Mouse (Mus musculus): ENCODE results near the gene Gm37240.

DNA sequence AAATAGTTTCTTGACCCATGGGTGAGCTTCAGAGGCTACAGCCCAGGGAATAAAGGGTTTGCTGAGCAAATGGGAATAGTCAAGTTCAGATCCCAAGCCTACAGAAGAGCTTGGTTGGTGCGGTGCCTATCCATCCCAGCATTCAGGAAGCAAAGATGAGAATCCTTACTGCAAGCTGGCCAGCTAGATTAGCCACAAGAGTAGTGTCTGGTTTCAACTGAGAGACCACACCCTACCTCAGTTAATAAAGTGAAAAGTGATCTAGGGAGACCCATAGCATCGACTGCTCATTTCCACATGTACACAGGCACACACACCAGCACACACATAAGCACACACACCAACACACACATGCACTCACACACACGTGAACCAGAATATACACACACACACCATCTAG is 145.6 kb downstream of the Gm37240 start:
- TF ChIP-seq CTCF (IDR thresholded peaks at IDR 0.05; ENCODE audit: borderline replicate concordance, insufficient read depth, low read length) (no peak), POLR2A (IDR thresholded peaks at IDR 0.05; ENCODE audit: low read depth, low read length) (no peak)
